Mouse (Mus musculus) forebrain, embryonic 16.5 days (tissue): Measurements from ENCODE around the gene Jrkl. TPM values are rescaled to one million over a fixed set of nuclear protein-coding genes. Genes with fewer than 3 reads are reported as not detected.

Experiments
- ATAC-seq: fragments of 200-750 bp; cut with Nextera tagmentation; 2 replicates; pipeline ENCODE4 v1.8.0; 2017; ENCODE audit warnings: mild to moderate bottlenecking, moderate library complexity
- H3K27ac ChIP-seq: fragments of 300-500 bp; sonication (generic); 2 replicates; pipeline ENCODE4 v1.5.1; 2014; ENCODE audit warnings: low read length, control low read depth
- H3K27me3 ChIP-seq: fragments of 300-500 bp; sonication (generic); replicated peaks from 2 replicates; pipeline ENCODE4 v1.6.1; 2014; ENCODE audit warnings: low read length; ENCODE audit not compliant: control insufficient read depth, insufficient read depth
- H3K36me3 ChIP-seq: fragments of 300-500 bp; sonication (generic); 2 replicates; pipeline ENCODE4 v1.6.1; 2014; ENCODE audit not compliant: control insufficient read depth, insufficient read depth
- H3K4me1 ChIP-seq: fragments of 300-500 bp; sonication (generic); replicated peaks from 2 replicates; pipeline ENCODE4 v1.6.1; 2014; ENCODE audit warnings: low read length; ENCODE audit not compliant: control insufficient read depth, insufficient read depth
- H3K4me2 ChIP-seq: fragments of 300-500 bp; sonication (generic); 2 replicates; pipeline ENCODE4 v1.6.1; 2014; ENCODE audit warnings: mild to moderate bottlenecking, low read length, control low read depth
- H3K4me3 ChIP-seq: fragments of 300-500 bp; sonication (generic); replicated peaks from 2 replicates; pipeline ENCODE4 v1.5.1; 2014; ENCODE audit warnings: mild to moderate bottlenecking, low read length, control low read depth
- H3K9ac ChIP-seq: fragments of 300-500 bp; sonication (generic); replicated peaks from 2 replicates; pipeline ENCODE4 v1.6.1; 2014; ENCODE audit warnings: low read depth, low read length, control low read depth
- H3K9me3 ChIP-seq: fragments of 300-500 bp; sonication (generic); 2 replicates; pipeline ENCODE4 v1.6.1; 2016; ENCODE audit warnings: low read length; ENCODE audit not compliant: control insufficient read depth
- WGBS: fragments of 180-500 bp; shearing (Covaris S2); extraction: QIAGEN DNeasy Blood & Tissue Kit; methylation state at CpG from one replicate; pipeline ENCODE4 v1.1.7; 2014; 5-methylcytosine and 5-hydroxymethylcytosine counted together
- polyA plus RNA-seq: library from polyadenylated mRNA; unstranded; fragments of >200 nt; fragmentation: Nextera tagmentation; extraction: Ambion mirVana; gene quantifications from 2 replicates; pipeline ENCODE4 v1.2.1, GENCODE M21; 2015

Gene Jrkl
- polyA plus RNA-seq, 1 experiment from 2014 or later = 12.3 TPM

- Histone ChIP-seq H3K4me3 (no peak overlapping the region), H3K27ac (no peak overlapping the region), H3K4me2 (no peak overlapping the region), H3K36me3 (no peaks in the 10 kb centered on the region), H3K9ac (no peak overlapping the region), H3K9me3 (no peaks in the 10 kb centered on the region), H3K4me1 (peaks cover 15% of the 10 kb centered on the region), H3K27me3 (no peaks in the 10 kb centered on the region)
- ATAC-seq = no peak
Measured at GRCm38 (mm10) chr9:13242321-13242720, 3.3 kb downstream of the Jrkl start.

- Histone ChIP-seq H3K36me3 (no peaks in the 10 kb centered on the region), H3K9me3 (no peaks in the 10 kb centered on the region), H3K27ac (no peak overlapping the region), H3K4me2 (no peak overlapping the region), H3K4me3 (no peak overlapping the region), H3K27me3 (no peaks in the 10 kb centered on the region), H3K9ac (no peak overlapping the region), H3K4me1 (no peaks in the 10 kb centered on the region)
- peak; percentile 86 for ATAC-seq
- WGBS = 10% methylated on average over 5 of the region's 5 CpGs
Measured at GRCm38 (mm10) chr9:13231545-13232216, 13.9 kb downstream of the Jrkl start.

GRCm38 (mm10) chr9:13230553-13230952 is 15.1 kb downstream of the Jrkl start:
- no peak overlapping the region for H3K27ac ChIP-seq
- 0 out of 2 replicates have a peak, but pooled peaks have one; percentile 31 for ATAC-seq
- H3K9me3 ChIP-seq = no peaks in the 10 kb centered on the region
- no peaks in the 10 kb centered on the region for H3K4me1 ChIP-seq
- WGBS = 23% methylated on average over 4 of the region's 4 CpGs
- H3K4me3 ChIP-seq = no peak overlapping the region
- H3K36me3 ChIP-seq = no peaks in the 10 kb centered on the region
- no peak overlapping the region for H3K4me2 ChIP-seq
- H3K9ac ChIP-seq = no peak overlapping the region
- H3K27me3 ChIP-seq = no peaks in the 10 kb centered on the region

- H3K4me1 ChIP-seq = no peaks in the 10 kb centered on the region
- H3K27me3 ChIP-seq = no peaks in the 10 kb centered on the region
- H3K27ac ChIP-seq = no peak overlapping the region
- H3K4me3 ChIP-seq = no peak overlapping the region
- H3K4me2 ChIP-seq = no peak overlapping the region
- no peak for ATAC-seq
- H3K9ac ChIP-seq = no peak overlapping the region
- WGBS = 94% methylated on average over 1 of the region's 1 CpGs
- no peaks in the 10 kb centered on the region for H3K9me3 ChIP-seq
- no peaks in the 10 kb centered on the region for H3K36me3 ChIP-seq
Measured at GRCm38 (mm10) chr9:13225872-13226271, 19.8 kb downstream of the Jrkl start.

- no peaks in the 10 kb centered on the region for H3K4me1 ChIP-seq
- WGBS = 18% methylated on average over 2 of the region's 2 CpGs
- ATAC-seq = no peak
Measured at GRCm38 (mm10) chr9:13206369-13206768, 39.3 kb downstream of the Jrkl start.

GRCm38 (mm10) chr9:13203681-13204080 is 41.9 kb downstream of the Jrkl start:
- Histone ChIP-seq H3K9ac (no peak overlapping the region), H3K4me2 (no peak overlapping the region), H3K4me1 (no peaks in the 10 kb centered on the region), H3K27me3 (no peaks in the 10 kb centered on the region), H3K9me3 (no peaks in the 10 kb centered on the region), H3K27ac (no peak overlapping the region), H3K4me3 (no peak overlapping the region), H3K36me3 (no peaks in the 10 kb centered on the region)
- WGBS = 90% methylated on average over 5 of the region's 5 CpGs
- ATAC-seq = no peak

More at GRCm38 (mm10) chr9:13206369-13206768, 39.3 kb downstream of the Jrkl start:
- Histone ChIP-seq H3K27me3 (no peaks in the 10 kb centered on the region), H3K9ac (no peak overlapping the region), H3K27ac (no peak overlapping the region), H3K4me3 (no peak overlapping the region), H3K9me3 (no peaks in the 10 kb centered on the region), H3K36me3 (no peaks in the 10 kb centered on the region), H3K4me2 (no peak overlapping the region)

- no peak overlapping the region for H3K9ac ChIP-seq
- H3K4me1 ChIP-seq = no peaks in the 10 kb centered on the region
- H3K9me3 ChIP-seq = no peaks in the 10 kb centered on the region
- 86% methylated on average over 1 of the region's 1 CpGs for WGBS
- no peaks in the 10 kb centered on the region for H3K36me3 ChIP-seq
- ATAC-seq = no peak
- H3K27me3 ChIP-seq = no peaks in the 10 kb centered on the region
- no peak overlapping the region for H3K4me2 ChIP-seq
- H3K4me3 ChIP-seq = no peak overlapping the region
- H3K27ac ChIP-seq = no peak overlapping the region
Measured at GRCm38 (mm10) chr9:13203109-13203508, 42.5 kb downstream of the Jrkl start.

- Histone ChIP-seq H3K9ac (no peak overlapping the region), H3K27ac (no peak overlapping the region), H3K36me3 (no peaks in the 10 kb centered on the region), H3K27me3 (no peaks in the 10 kb centered on the region), H3K4me3 (no peak overlapping the region), H3K4me2 (no peak overlapping the region), H3K9me3 (no peaks in the 10 kb centered on the region), H3K4me1 (no peaks in the 10 kb centered on the region)
- 59% methylated on average over 3 of the region's 3 CpGs for WGBS
- ATAC-seq = no peak
Measured at GRCm38 (mm10) chr9:13200079-13200478, 45.5 kb downstream of the Jrkl start.

- no peak overlapping the region for H3K27ac ChIP-seq
- H3K4me3 ChIP-seq = no peak overlapping the region
- H3K27me3 ChIP-seq = no peaks in the 10 kb centered on the region
- H3K4me2 ChIP-seq = no peak overlapping the region
- H3K4me1 ChIP-seq = no peaks in the 10 kb centered on the region
- no peak overlapping the region for H3K9ac ChIP-seq
- H3K9me3 ChIP-seq = no peaks in the 10 kb centered on the region
- ATAC-seq = peak; percentile 84
- H3K36me3 ChIP-seq = no peaks in the 10 kb centered on the region
- WGBS = 3% methylated on average over 7 of the region's 7 CpGs
Measured at GRCm38 (mm10) chr9:13195762-13196161, 49.9 kb downstream of the Jrkl start.

- Histone ChIP-seq H3K9ac (no peak overlapping the region), H3K4me1 (no peaks in the 10 kb centered on the region), H3K27ac (no peak overlapping the region), H3K9me3 (no peaks in the 10 kb centered on the region), H3K36me3 (no peaks in the 10 kb centered on the region), H3K4me2 (no peak overlapping the region), H3K4me3 (no peak overlapping the region), H3K27me3 (no peaks in the 10 kb centered on the region)
- ATAC-seq = peak; percentile 85
- 0% methylated on average over 4 of the region's 4 CpGs for WGBS
Measured at GRCm38 (mm10) chr9:13195268-13195667, 50.4 kb downstream of the Jrkl start.
